Mouse (Mus musculus): Measurements from ENCODE around the gene Rprd1b.
"Not testable (repeated sequence)": the region's sequence is repeated elsewhere in the genome, so short reads cannot be mapped to it uniquely, and the experiment has no call there.

Rprd1b gene

GRCm38 (mm10) chr2:158046186-158046585, 17.9 kb downstream of the Rprd1b start:
- no peak for DNase-seq

GRCm38 (mm10) chr2:158047903-158048302, 19.6 kb downstream of the Rprd1b start:
- DNase-seq, result peak; percentile 69

GRCm38 (mm10) chr2:158048718-158049117, 20.4 kb downstream of the Rprd1b start:
- no peak for DNase-seq

- no peak for DNase-seq
Measured at GRCm38 (mm10) chr2:158050116-158050515, 21.8 kb downstream of the Rprd1b start.

GRCm38 (mm10) chr2:158054596-158054995, 26.3 kb downstream of the Rprd1b start:
- no peak for DNase-seq

GRCm38 (mm10) chr2:158055383-158055782, 27.1 kb downstream of the Rprd1b start:
- not testable (repeated sequence) for DNase-seq

- DNase-seq, result no peak
Measured at GRCm38 (mm10) chr2:158057030-158057429, 28.7 kb downstream of the Rprd1b start.

GRCm38 (mm10) chr2:158058534-158058933, 30.2 kb downstream of the Rprd1b start:
- DNase-seq, result no peak

- DNase-seq, result no peak
Measured at GRCm38 (mm10) chr2:158059666-158060105, 31.4 kb downstream of the Rprd1b start.

- DNase-seq, result no peak
Measured at GRCm38 (mm10) chr2:158063036-158063435, 34.7 kb downstream of the Rprd1b start.

GRCm38 (mm10) chr2:158064571-158065048, 36.3 kb downstream of the Rprd1b start:
- DNase-seq, result no peak

- no peak for DNase-seq
Measured at GRCm38 (mm10) chr2:158065064-158065463, 36.8 kb downstream of the Rprd1b start.

- DNase-seq, result no peak
Measured at GRCm38 (mm10) chr2:158066456-158066855, 38.2 kb downstream of the Rprd1b start.

GRCm38 (mm10) chr2:158067260-158067824, 39.0 kb downstream of the Rprd1b start:
- no peak for DNase-seq

GRCm38 (mm10) chr2:158068444-158068971, 40.2 kb downstream of the Rprd1b start:
- DNase-seq, result no peak

- no peak for DNase-seq
Measured at GRCm38 (mm10) chr2:158070885-158071632, 42.8 kb downstream of the Rprd1b start.

GRCm38 (mm10) chr2:158071633-158071995, 43.3 kb downstream of the Rprd1b start:
- DNase-seq, result no peak

- no peak for DNase-seq
Measured at GRCm38 (mm10) chr2:158074835-158075234, 46.5 kb downstream of the Rprd1b start.

GRCm38 (mm10) chr2:158076690-158077089, 48.4 kb downstream of the Rprd1b start:
- DNase-seq, result no peak

GRCm38 (mm10) chr2:158077981-158078380, 49.7 kb downstream of the Rprd1b start:
- DNase-seq, result no peak

- DNase-seq, result no peak
Measured at GRCm38 (mm10) chr2:158078971-158079370, 50.7 kb downstream of the Rprd1b start.

GRCm38 (mm10) chr2:158079843-158080395, 51.6 kb downstream of the Rprd1b start:
- no peak for DNase-seq

- no peak for DNase-seq
Measured at GRCm38 (mm10) chr2:158080622-158081241, 52.4 kb downstream of the Rprd1b start.
